ENCODE assay signal across 9 mouse cellular contexts in genomic region chr4:129047721-129048421, GRCm38 (mm10). TPM values are rescaled to one million over a fixed set of nuclear protein-coding genes. Genes with fewer than 3 reads are reported as not detected.
DNase-seq lines count a peak whose midpoint lies in the region; ATAC-seq and TF ChIP-seq lines count a peak whose summit lies in the region.
"Had no signal": no experiment of that assay in that cellular context is flagged by ENCODE, and none has a peak within 500 bp of the region (broad histone marks: within the 10 kb centered on the region; RNA-seq: fewer than 3 reads in every experiment).

No protein-coding gene starts in this region.

- H3K4me3 ChIP-seq in heart, embryonic 11.5 days (ENCODE audit: low read depth, low read length) = peak overlapping the region; percentile 61
- H3K4me3 ChIP-seq in MEL (ENCODE audit: control insufficient read depth in 1 of 2, insufficient read depth in 1 of 2, low read depth in 2 of 2, low read length in 2 of 2) = peak overlapping the region in 1 of 2 experiments; percentile 56; a peak in 2 of 4 replicates
- peak overlapping the region; percentile 38 for H3K4me3 ChIP-seq in hindbrain, embryonic 11.5 days (ENCODE audit: low read depth, low read length)

- no peaks in the 10 kb centered on the region for H3K9me3 ChIP-seq in heart, embryonic 11.5 days (replicated peaks; ENCODE audit: control insufficient read depth, low read length)
- no peaks in the 10 kb centered on the region for H3K9me3 ChIP-seq in MEL (replicated peaks; ENCODE audit: insufficient read depth, low read length)
- no peaks in the 10 kb centered on the region for H3K9me3 ChIP-seq in hindbrain, embryonic 11.5 days (ENCODE audit: control insufficient read depth, low read length)

- ATAC-seq in heart, embryonic 11.5 days (replicated peaks; ENCODE audit: insufficient number of reproducible peaks, low FRiP score, low TSS enrichment) = no peak
- no peak for ATAC-seq in hindbrain, embryonic 11.5 days (ENCODE audit: low FRiP score)
- ATAC-seq in megakaryocyte progenitor cell, adult 5-6 weeks (replicated peaks; ENCODE audit: poor library complexity) = 0 out of 2 replicates have a peak, but pooled peaks have one; percentile 23

- no peak overlapping the region for H3K27ac ChIP-seq in heart, embryonic 11.5 days (ENCODE audit: low read depth, low read length)
- no peak overlapping the region for H3K27ac ChIP-seq in MEL (ENCODE audit: control insufficient read depth, low read depth, low read length)
- H3K27ac ChIP-seq in hindbrain, embryonic 11.5 days (ENCODE audit: low read depth, low read length) = peak overlapping the region; percentile 84

- WGBS in heart, embryonic 11.5 days (ENCODE audit: insufficient replicate concordance) = 17% methylated on average over 15 of the region's 15 CpGs
- 19% methylated on average over 15 of the region's 15 CpGs for WGBS in hindbrain, embryonic 11.5 days

- H3K36me3 ChIP-seq in heart, embryonic 11.5 days (ENCODE audit: control insufficient read depth, insufficient read depth, low read length) = no peaks in the 10 kb centered on the region
- H3K36me3 ChIP-seq in MEL (ENCODE audit: control insufficient read depth in 1 of 2, insufficient read depth in 2 of 2, low read length in 2 of 2) = peaks cover 0 to 31% of the 10 kb centered on the region in 2 experiments; a peak in 2 of 4 replicates
- no peaks in the 10 kb centered on the region for H3K36me3 ChIP-seq in hindbrain, embryonic 11.5 days (ENCODE audit: control insufficient read depth, insufficient read depth, low read length)

- no peaks in the 10 kb centered on the region for H3K79me2 ChIP-seq in MEL (ENCODE audit: control insufficient read depth, insufficient read depth, low read length, poor library complexity)

- no peak for DNase-seq in heart, adult 8-10 months (ENCODE audit: low spot score)
- DNase-seq in MEL (ENCODE audit: low read depth, low spot score) = no peak
- DNase-seq in hindbrain, embryonic 11.5 days (ENCODE audit: low spot score) = no peak
- no peak for DNase-seq in adipocyte (ENCODE audit: low spot score)
- DNase-seq in right cerebral cortex, postnatal 14 days = no peak
- DNase-seq in spleen, postnatal 10 days (ENCODE audit: low spot score in 2 of 2) = no peak

- no peak for TF ChIP-seq RAD21 in MEL (IDR thresholded peaks at IDR 0.05; ENCODE audit: low read depth, low read length)

- peaks cover 16% of the 10 kb centered on the region for H3K27me3 ChIP-seq in heart, embryonic 11.5 days (ENCODE audit: control insufficient read depth, insufficient read depth, low read length)
- no peaks in the 10 kb centered on the region; a peak in 1 of 4 replicates for H3K27me3 ChIP-seq in MEL (ENCODE audit: control insufficient read depth in 1 of 2, insufficient read depth in 2 of 2, low read length in 2 of 2)
- H3K27me3 ChIP-seq in hindbrain, embryonic 11.5 days (ENCODE audit: control insufficient read depth, insufficient read depth, low read length) = peaks cover 18% of the 10 kb centered on the region

- TF ChIP-seq CTCF in MEL (IDR thresholded peaks at IDR 0.05 in 2 of 3, conservative IDR thresholded peaks at IDR 0.05 in 1 of 3; ENCODE audit: control insufficient read depth in 1 of 3, insufficient read depth in 1 of 3, low read depth in 2 of 3, low read length in 3 of 3, poor library complexity in 1 of 3, severe bottlenecking in 1 of 3) = no peak

- H3K9ac ChIP-seq in heart, embryonic 11.5 days (ENCODE audit: low read depth, low read length) = peak overlapping the region; percentile 71
- H3K9ac ChIP-seq in MEL (ENCODE audit: control insufficient read depth, low read depth, low read length, poor library complexity, severe bottlenecking) = peak overlapping the region; percentile 27; the same call in 1 of the 2 replicates
- peak overlapping the region; percentile 66; the same call in 1 of the 2 replicates for H3K9ac ChIP-seq in hindbrain, embryonic 11.5 days (ENCODE audit: low read depth, low read length)

- TF ChIP-seq EP300 in MEL (IDR thresholded peaks at IDR 0.05; ENCODE audit: low read depth in 1 of 2, low read length in 2 of 2) = no peak

- peak overlapping the region; percentile 98 for H3K4me2 ChIP-seq in heart, embryonic 11.5 days
- H3K4me2 ChIP-seq in hindbrain, embryonic 11.5 days (replicated peaks; ENCODE audit: low read depth, low read length) = peak overlapping the region; percentile 81

- peaks cover 19% of the 10 kb centered on the region for H3K4me1 ChIP-seq in heart, embryonic 11.5 days (ENCODE audit: control insufficient read depth, insufficient read depth, low read length)
- H3K4me1 ChIP-seq in MEL (ENCODE audit: control insufficient read depth in 1 of 2, insufficient read depth in 2 of 2, low read length in 2 of 2) = peaks cover 11 to 33% of the 10 kb centered on the region in 2 experiments
- H3K4me1 ChIP-seq in hindbrain, embryonic 11.5 days (replicated peaks; ENCODE audit: control insufficient read depth, insufficient read depth, low read length) = no peaks in the 10 kb centered on the region

- TF ChIP-seq POLR2A in MEL (IDR thresholded peaks at IDR 0.05; ENCODE audit: control insufficient read depth in 1 of 2, insufficient read depth in 1 of 2, low read depth in 1 of 2, low read length in 2 of 2, poor library complexity in 1 of 2) = no peak

TF ChIP-seq in MEL, 35 proteins besides CTCF, POLR2A, EP300 and RAD21:
- TF ChIP-seq ZNF384 (IDR thresholded peaks at IDR 0.05; ENCODE audit: low read depth, low read length) (peak; percentile 86), KAT2A (conservative IDR thresholded peaks at IDR 0.05; ENCODE audit: low read depth, low read length) (no peak)

RNA-seq across cellular contexts. Expression of gene Rnf19b, which starts 10.2 kb away (rescaled TPM):
- polyA plus RNA-seq in heart, embryonic 11.5 days (2014; fragmentation: Nextera tagmentation; extraction: Ambion mirVana) = 5.8 and 7.1 TPM in 2 replicates
- total RNA-seq in heart, adult 8-10 months (2022) = 10 to 100 TPM; 26.0 to 30.0 (median 27.7) TPM
- 25.5 and 26.3 TPM in 2 replicates for total RNA-seq in MEL (2012; rRNA removed)
- polyA plus RNA-seq in MEL (2012; ENCODE audit: insufficient read depth in 1 of 2, insufficient read length in 2 of 2, low read depth in 1 of 2, low replicate concordance in 2 of 2, missing spikeins in 1 of 2) = 10 to 100 TPM in 1 of 2 experiments, not detected in 1; 30.0 TPM
- 10.7 and 11.1 TPM in 2 replicates for polyA plus RNA-seq in hindbrain, embryonic 11.5 days (2014; fragmentation: Nextera tagmentation; extraction: Ambion mirVana)
- total RNA-seq in megakaryocyte progenitor cell, adult 5-6 weeks (2015) = 24.5 and 29.0 TPM in 2 replicates
- total RNA-seq in megakaryocyte progenitor cell, adult 5-6 weeks (2017) = 44.3 and 49.5 TPM in 2 replicates

RNA-seq across cellular contexts. Expression of gene Ak2, which starts 56.1 kb away (rescaled TPM):
- polyA plus RNA-seq in heart, embryonic 11.5 days (2014; fragmentation: Nextera tagmentation; extraction: Ambion mirVana) = 139 and 147 TPM in 2 replicates
- total RNA-seq in heart, adult 8-10 months (2022) = 10 to 100 TPM; 58.0 to 66.2 (median 62.3) TPM
- 263 and 330 TPM in 2 replicates for total RNA-seq in MEL (2012; rRNA removed)
- 100 to 1,000 TPM in 1 of 2 experiments, not detected in 1; 366 TPM for polyA plus RNA-seq in MEL (2012; ENCODE audit: insufficient read depth in 1 of 2, insufficient read length in 2 of 2, low read depth in 1 of 2, low replicate concordance in 2 of 2, missing spikeins in 1 of 2)
- 119 and 128 TPM in 2 replicates for polyA plus RNA-seq in hindbrain, embryonic 11.5 days (2014; fragmentation: Nextera tagmentation; extraction: Ambion mirVana)
- 97.7 and 107 TPM in 2 replicates for total RNA-seq in megakaryocyte progenitor cell, adult 5-6 weeks (2015)
- 165 and 176 TPM in 2 replicates for total RNA-seq in megakaryocyte progenitor cell, adult 5-6 weeks (2017)

RNA-seq across cellular contexts. Expression of gene Tmem54, which starts 57.5 kb away (rescaled TPM):
- polyA plus RNA-seq in heart, embryonic 11.5 days (2014; fragmentation: Nextera tagmentation; extraction: Ambion mirVana) = 0.30 and 0.66 TPM in 2 replicates
- not detected for total RNA-seq in heart, adult 8-10 months (2022)
- total RNA-seq in MEL (2012; rRNA removed) = not detected in 2 replicates
- polyA plus RNA-seq in MEL (2012; ENCODE audit: insufficient read depth in 1 of 2, insufficient read length in 2 of 2, low read depth in 1 of 2, low replicate concordance in 2 of 2, missing spikeins in 1 of 2) = not detected
- polyA plus RNA-seq in hindbrain, embryonic 11.5 days (2014; fragmentation: Nextera tagmentation; extraction: Ambion mirVana) = 0.96 and 1.4 TPM in 2 replicates
- total RNA-seq in megakaryocyte progenitor cell, adult 5-6 weeks (2015) = 1.6 TPM in 1 of 2 replicates, not detected in the other
- total RNA-seq in megakaryocyte progenitor cell, adult 5-6 weeks (2017) = 0.12 TPM in 1 of 2 replicates, not detected in the other
- total RNA-seq: gastrocnemius, adult 18-20 months had no signal
